Mouse (Mus musculus): ENCODE measurements at regions not wholly inside any gene's neighbourhood (a gene's known extent, or its start where the extent isn't known, plus 50 kb on each side); places are given as distances from the start of the nearest gene placed in this dataset.

DNA sequence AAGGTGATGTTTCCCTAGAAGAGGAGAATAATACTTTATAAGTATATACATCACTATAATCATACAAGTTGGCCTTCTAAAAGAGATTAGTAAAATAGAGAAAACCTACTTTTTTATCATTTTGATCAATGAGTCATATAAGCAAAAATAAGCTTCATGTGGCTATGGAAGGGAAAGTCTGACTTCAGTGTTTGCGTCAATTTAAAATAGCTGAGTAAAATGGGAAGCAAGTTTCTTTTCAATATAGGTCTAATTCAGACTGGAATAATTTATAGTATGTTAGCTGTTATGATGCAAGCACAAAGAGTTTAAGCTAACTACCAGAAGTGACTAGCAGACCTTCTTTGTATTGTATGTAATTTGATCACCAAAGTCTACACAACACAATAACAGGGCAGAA, 440.0 kb upstream of the Ccnh start:
- Histone ChIP-seq H3K4me2 (ENCODE audit: low read length) (no peak overlapping the region), H3K27ac (replicated peaks in 1 of 2; ENCODE audit: control insufficient read depth in 1 of 2, insufficient read depth in 1 of 2, low read depth in 2 of 2, low read length in 2 of 2) (no peak overlapping the region), H3K4me1 (ENCODE audit: control insufficient read depth in 2 of 2, insufficient read depth in 2 of 2, low read length in 2 of 2) (no peaks in the 10 kb centered on the region), H3K27me3 (ENCODE audit: control insufficient read depth, insufficient read depth, low read length) (no peaks in the 10 kb centered on the region), H3K4me3 (ENCODE audit: control insufficient read depth in 1 of 2, insufficient read depth in 1 of 2, low read depth in 1 of 2, low read length in 2 of 2) (no peak overlapping the region), H3K9ac (ENCODE audit: low read length) (no peak overlapping the region), H3K9me3 (ENCODE audit: control insufficient read depth, low read length) (no peaks in the 10 kb centered on the region), H3K36me3 (ENCODE audit: control insufficient read depth, insufficient read depth, low read length) (no peaks in the 10 kb centered on the region)
- 96% methylated on average over 1 of the region's 1 CpGs for WGBS
- no peak for ATAC-seq (ENCODE audit: insufficient number of reproducible peaks, insufficient read depth, low FRiP score, low read depth)

DNA sequence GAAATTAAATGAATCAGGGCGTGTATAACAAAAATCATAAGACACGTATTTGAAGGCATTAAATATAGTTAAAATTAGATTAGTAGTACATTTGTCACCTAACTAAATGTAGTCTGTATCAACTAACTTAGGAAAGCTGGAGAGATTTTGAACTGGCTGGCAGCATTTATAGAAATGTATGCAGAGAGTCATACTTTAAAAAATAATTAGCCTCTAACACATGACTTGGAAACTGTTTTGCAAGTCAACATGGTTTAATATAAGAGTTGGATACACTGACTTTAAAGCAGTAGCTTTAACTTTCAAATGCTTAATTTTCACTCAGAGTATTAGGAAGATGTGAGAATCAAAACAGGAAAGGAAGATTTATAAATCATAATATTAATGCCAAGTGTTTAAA, 439.1 kb upstream of the Ccnh start:
- Histone ChIP-seq H3K27ac (replicated peaks in 1 of 2; ENCODE audit: control insufficient read depth in 1 of 2, insufficient read depth in 1 of 2, low read depth in 2 of 2, low read length in 2 of 2) (no peak overlapping the region), H3K4me3 (ENCODE audit: control insufficient read depth in 1 of 2, insufficient read depth in 1 of 2, low read depth in 1 of 2, low read length in 2 of 2) (no peak overlapping the region), H3K4me2 (ENCODE audit: low read length) (no peak overlapping the region), H3K9me3 (ENCODE audit: control insufficient read depth, low read length) (no peaks in the 10 kb centered on the region), H3K9ac (ENCODE audit: low read length) (no peak overlapping the region), H3K4me1 (ENCODE audit: control insufficient read depth in 2 of 2, insufficient read depth in 2 of 2, low read length in 2 of 2) (no peaks in the 10 kb centered on the region), H3K36me3 (ENCODE audit: control insufficient read depth, insufficient read depth, low read length) (no peaks in the 10 kb centered on the region), H3K27me3 (ENCODE audit: control insufficient read depth, insufficient read depth, low read length) (no peaks in the 10 kb centered on the region)
- ATAC-seq (ENCODE audit: insufficient number of reproducible peaks, insufficient read depth, low FRiP score, low read depth), result no peak
- 78% methylated on average over 2 of the region's 2 CpGs for WGBS

DNA sequence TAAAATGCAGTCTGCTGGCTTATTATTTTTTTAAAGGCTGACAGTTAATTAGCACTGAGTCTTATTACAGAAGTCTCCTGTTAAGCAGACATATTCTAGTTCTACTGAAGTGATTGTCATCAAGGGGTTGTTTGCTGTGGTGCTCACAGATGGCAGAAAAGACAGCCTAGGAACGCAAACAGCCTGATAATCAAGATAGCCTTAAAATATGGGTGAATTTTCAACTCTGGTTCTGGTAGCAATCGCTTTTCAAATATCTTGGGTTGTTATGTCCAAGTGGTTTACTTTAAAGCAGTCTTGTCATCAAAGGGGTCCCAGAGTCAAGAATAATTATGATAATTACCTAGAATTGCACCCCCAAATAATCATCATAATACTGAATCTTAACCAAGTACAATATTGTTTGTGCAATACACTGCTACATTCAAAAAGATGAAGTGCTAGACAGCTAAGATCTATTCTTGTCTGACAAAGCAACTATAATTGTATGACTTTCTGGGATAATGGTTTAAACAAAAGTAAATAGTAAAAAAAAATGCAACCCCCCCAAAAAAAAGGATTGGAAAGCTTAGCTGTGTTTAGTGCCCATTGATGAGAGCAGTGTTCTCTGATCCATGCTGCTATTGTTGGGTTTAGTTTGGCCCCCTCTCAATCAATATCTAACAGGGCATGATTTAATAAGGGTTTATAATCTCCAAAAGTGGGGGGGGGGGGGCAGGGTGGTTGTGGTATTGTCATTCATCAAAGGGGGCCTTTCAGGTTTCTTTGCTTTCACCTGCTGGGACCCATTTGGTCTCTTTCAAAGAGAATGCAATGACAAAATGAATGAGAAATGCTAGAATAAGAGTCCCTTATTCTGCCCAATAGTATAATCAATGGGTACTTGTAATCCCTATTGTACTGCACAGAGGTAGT, 437.4 kb upstream of the Ccnh start:
- 70% methylated on average over 2 of the region's 2 CpGs for WGBS
- H3K27ac ChIP-seq (replicated peaks in 1 of 2; ENCODE audit: control insufficient read depth in 1 of 2, insufficient read depth in 1 of 2, low read depth in 2 of 2, low read length in 2 of 2), result no peak overlapping the region
- H3K9me3 ChIP-seq (ENCODE audit: control insufficient read depth, low read length), result no peaks in the 10 kb centered on the region
- H3K4me1 ChIP-seq (ENCODE audit: control insufficient read depth in 2 of 2, insufficient read depth in 2 of 2, low read length in 2 of 2), result no peaks in the 10 kb centered on the region
- no peak overlapping the region for H3K9ac ChIP-seq (ENCODE audit: low read length)
- H3K36me3 ChIP-seq (ENCODE audit: control insufficient read depth, insufficient read depth, low read length), result no peaks in the 10 kb centered on the region
- no peak overlapping the region for H3K4me2 ChIP-seq (ENCODE audit: low read length)
- no peaks in the 10 kb centered on the region for H3K27me3 ChIP-seq (ENCODE audit: control insufficient read depth, insufficient read depth, low read length)
- H3K4me3 ChIP-seq (ENCODE audit: control insufficient read depth in 1 of 2, insufficient read depth in 1 of 2, low read depth in 1 of 2, low read length in 2 of 2), result no peak overlapping the region
- no peak for ATAC-seq (ENCODE audit: insufficient number of reproducible peaks, insufficient read depth, low FRiP score, low read depth)

DNA sequence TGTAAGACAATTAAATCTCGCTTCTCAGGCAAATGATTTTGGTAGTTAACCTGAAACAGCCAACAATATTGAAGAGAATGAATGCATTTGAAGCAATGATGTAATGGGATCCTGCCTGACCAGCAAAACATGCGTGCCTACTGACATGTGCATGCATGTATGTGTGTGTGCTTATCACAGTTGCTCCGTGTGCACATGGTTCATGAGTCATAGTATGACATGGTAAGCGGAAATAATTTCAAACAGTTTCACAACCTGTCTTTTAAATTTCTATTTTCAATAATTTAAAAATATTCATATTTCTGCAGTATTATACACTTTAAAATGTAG, 436.8 kb upstream of the Ccnh start:
- Histone ChIP-seq H3K27ac (replicated peaks in 1 of 2; ENCODE audit: control insufficient read depth in 1 of 2, insufficient read depth in 1 of 2, low read depth in 2 of 2, low read length in 2 of 2) (no peak overlapping the region), H3K36me3 (ENCODE audit: control insufficient read depth, insufficient read depth, low read length) (no peaks in the 10 kb centered on the region), H3K9me3 (ENCODE audit: control insufficient read depth, low read length) (no peaks in the 10 kb centered on the region), H3K4me1 (ENCODE audit: control insufficient read depth in 2 of 2, insufficient read depth in 2 of 2, low read length in 2 of 2) (no peaks in the 10 kb centered on the region), H3K27me3 (ENCODE audit: control insufficient read depth, insufficient read depth, low read length) (no peaks in the 10 kb centered on the region), H3K4me2 (ENCODE audit: low read length) (no peak overlapping the region), H3K4me3 (ENCODE audit: control insufficient read depth in 1 of 2, insufficient read depth in 1 of 2, low read depth in 1 of 2, low read length in 2 of 2) (no peak overlapping the region), H3K9ac (ENCODE audit: low read length) (no peak overlapping the region)
- ATAC-seq (ENCODE audit: insufficient number of reproducible peaks, insufficient read depth, low FRiP score, low read depth), result no peak
- WGBS, result 69% methylated on average over 4 of the region's 4 CpGs

DNA sequence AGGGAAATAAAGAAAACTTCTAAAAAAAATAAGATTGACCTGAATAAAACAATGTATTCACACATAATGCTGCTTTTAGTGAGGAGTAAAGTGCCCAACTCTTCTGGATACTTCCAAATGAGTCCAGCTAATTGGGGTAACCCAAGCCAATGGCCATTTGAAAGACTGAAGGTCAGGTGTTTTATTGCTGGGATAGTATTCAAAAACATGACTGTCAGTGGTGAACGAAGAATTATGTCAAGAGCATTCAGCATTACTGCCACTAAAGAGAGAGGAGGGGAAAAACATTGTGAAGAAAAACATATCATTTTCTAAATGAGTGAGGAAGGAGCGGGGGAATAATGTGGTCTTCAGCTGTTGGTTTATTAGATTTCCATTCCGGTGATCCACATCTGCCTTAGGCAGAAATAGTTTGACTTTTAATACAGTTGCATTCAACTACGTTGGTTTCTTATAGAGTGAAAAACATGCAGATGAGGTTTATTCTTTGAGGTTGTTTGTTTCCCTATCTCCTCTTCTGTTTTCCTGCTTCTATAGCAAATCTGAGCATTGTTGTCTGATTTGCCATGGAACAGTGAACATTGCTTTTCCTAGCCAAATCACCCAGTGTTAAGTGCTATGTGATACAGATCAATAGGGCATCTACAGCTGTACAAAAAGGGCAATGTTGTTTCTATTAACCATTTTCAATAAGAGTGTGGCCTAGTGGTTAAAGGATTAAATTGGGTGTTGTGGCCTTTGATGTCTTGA, 435.3 kb upstream of the Ccnh start:
- H3K4me2 ChIP-seq (ENCODE audit: low read length), result no peak overlapping the region
- H3K36me3 ChIP-seq (ENCODE audit: control insufficient read depth, insufficient read depth, low read length), result no peaks in the 10 kb centered on the region
- no peak overlapping the region for H3K27ac ChIP-seq (replicated peaks in 1 of 2; ENCODE audit: control insufficient read depth in 1 of 2, insufficient read depth in 1 of 2, low read depth in 2 of 2, low read length in 2 of 2)
- H3K4me1 ChIP-seq (ENCODE audit: control insufficient read depth in 2 of 2, insufficient read depth in 2 of 2, low read length in 2 of 2), result no peaks in the 10 kb centered on the region
- no peak overlapping the region for H3K9ac ChIP-seq (ENCODE audit: low read length)
- ATAC-seq (ENCODE audit: insufficient number of reproducible peaks, insufficient read depth, low FRiP score, low read depth), result no peak
- H3K4me3 ChIP-seq (ENCODE audit: control insufficient read depth in 1 of 2, insufficient read depth in 1 of 2, low read depth in 1 of 2, low read length in 2 of 2), result no peak overlapping the region
- WGBS, result 82% methylated on average over 4 of the region's 4 CpGs
- H3K9me3 ChIP-seq (ENCODE audit: control insufficient read depth, low read length), result no peaks in the 10 kb centered on the region
- peaks cover 6% of the 10 kb centered on the region; the same call in 1 of the 2 replicates for H3K27me3 ChIP-seq (ENCODE audit: control insufficient read depth, insufficient read depth, low read length)

DNA sequence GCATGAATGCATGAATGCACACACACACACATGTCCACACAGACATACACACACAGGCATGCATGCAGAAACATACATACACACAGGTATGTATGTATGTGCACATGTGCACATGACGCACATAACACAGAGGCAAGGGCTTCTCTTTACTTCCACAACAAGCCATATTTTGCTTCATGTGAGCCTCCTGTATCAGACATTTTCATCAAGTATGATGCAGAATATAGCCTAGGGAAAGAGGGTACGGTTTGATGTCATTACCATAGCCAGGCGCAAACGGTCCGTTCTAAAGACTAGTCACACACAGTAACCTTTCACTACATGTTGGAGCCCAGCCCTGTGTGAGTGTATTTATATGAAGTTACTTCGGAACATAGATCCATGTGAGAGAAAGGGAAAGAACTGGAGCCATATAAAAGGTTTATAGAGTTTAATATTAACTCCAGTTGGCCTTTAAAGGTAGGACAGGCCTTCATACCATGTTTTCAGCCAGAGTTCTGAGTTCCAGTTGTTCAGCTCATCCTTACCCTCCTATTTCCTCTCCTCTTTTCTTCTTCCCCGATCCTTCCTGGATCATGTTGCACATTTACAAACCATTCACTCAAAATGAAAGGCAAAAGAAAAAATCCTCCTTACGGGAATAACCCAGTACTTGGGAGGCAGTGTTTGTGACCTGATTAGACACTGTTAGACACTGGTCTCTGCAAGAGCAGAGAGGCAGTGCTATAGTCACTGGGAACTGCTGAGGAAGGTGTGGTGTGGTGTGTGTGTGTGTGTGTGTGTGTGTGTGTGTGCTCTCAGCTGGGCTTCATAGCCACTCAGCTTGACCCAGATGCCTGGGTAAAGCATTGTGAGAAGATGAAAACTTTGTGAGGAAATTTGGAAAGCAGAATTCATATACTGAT, 434.1 kb upstream of the Ccnh start:
- ATAC-seq (ENCODE audit: insufficient number of reproducible peaks, insufficient read depth, low FRiP score, low read depth), result no peak
- no peak overlapping the region for H3K9ac ChIP-seq (ENCODE audit: low read length)
- no peak overlapping the region for H3K4me3 ChIP-seq (ENCODE audit: control insufficient read depth in 1 of 2, insufficient read depth in 1 of 2, low read depth in 1 of 2, low read length in 2 of 2)
- no peaks in the 10 kb centered on the region for H3K36me3 ChIP-seq (ENCODE audit: control insufficient read depth, insufficient read depth, low read length)
- H3K27ac ChIP-seq (replicated peaks in 1 of 2; ENCODE audit: control insufficient read depth in 1 of 2, insufficient read depth in 1 of 2, low read depth in 2 of 2, low read length in 2 of 2), result no peak overlapping the region
- H3K4me1 ChIP-seq (ENCODE audit: control insufficient read depth in 2 of 2, insufficient read depth in 2 of 2, low read length in 2 of 2), result no peaks in the 10 kb centered on the region
- H3K4me2 ChIP-seq (ENCODE audit: low read length), result no peak overlapping the region
- no peaks in the 10 kb centered on the region for H3K9me3 ChIP-seq (ENCODE audit: control insufficient read depth, low read length)
- WGBS, result 78% methylated on average over 8 of the region's 8 CpGs
- peaks cover 8% of the 10 kb centered on the region; the same call in 1 of the 2 replicates for H3K27me3 ChIP-seq (ENCODE audit: control insufficient read depth, insufficient read depth, low read length)

DNA sequence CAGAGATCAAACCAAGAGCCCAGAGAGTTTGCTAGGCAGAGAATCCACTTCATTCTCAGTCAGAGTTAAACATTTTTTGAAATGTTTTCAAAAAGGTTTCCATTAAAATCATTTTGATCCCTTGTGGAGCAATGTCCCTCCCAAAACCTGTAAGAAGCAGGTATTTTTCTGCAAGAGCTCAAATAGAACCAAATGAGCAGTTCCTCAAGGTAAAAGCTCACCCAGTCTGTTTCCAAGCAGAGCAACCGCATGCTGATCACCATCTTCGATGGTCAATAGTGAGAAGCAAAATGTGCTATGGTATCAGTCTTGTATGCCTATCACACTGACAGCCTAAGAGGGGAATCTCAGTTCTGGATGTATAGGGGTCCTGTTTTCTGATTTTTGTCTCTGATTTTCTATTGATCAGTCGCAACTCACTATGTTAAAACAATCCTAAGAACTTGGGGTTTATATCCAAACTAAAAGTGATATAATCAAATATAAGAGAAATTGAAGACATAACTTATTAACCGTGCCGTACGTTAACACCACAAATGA, 432.3 kb upstream of the Ccnh start:
- Histone ChIP-seq H3K4me1 (ENCODE audit: control insufficient read depth in 2 of 2, insufficient read depth in 2 of 2, low read length in 2 of 2) (no peaks in the 10 kb centered on the region), H3K4me3 (ENCODE audit: control insufficient read depth in 1 of 2, insufficient read depth in 1 of 2, low read depth in 1 of 2, low read length in 2 of 2) (no peak overlapping the region), H3K9me3 (ENCODE audit: control insufficient read depth, low read length) (no peaks in the 10 kb centered on the region), H3K4me2 (ENCODE audit: low read length) (no peak overlapping the region), H3K27me3 (ENCODE audit: control insufficient read depth, insufficient read depth, low read length) (peaks cover 8% of the 10 kb centered on the region; the same call in 1 of the 2 replicates), H3K9ac (ENCODE audit: low read length) (no peak overlapping the region), H3K36me3 (ENCODE audit: control insufficient read depth, insufficient read depth, low read length) (no peaks in the 10 kb centered on the region), H3K27ac (replicated peaks in 1 of 2; ENCODE audit: control insufficient read depth in 1 of 2, insufficient read depth in 1 of 2, low read depth in 2 of 2, low read length in 2 of 2) (no peak overlapping the region)
- 81% methylated on average over 6 of the region's 6 CpGs for WGBS
- ATAC-seq (ENCODE audit: insufficient number of reproducible peaks, insufficient read depth, low FRiP score, low read depth), result no peak

Measured in heart, embryonic 14.5 days (tissue).